Mouse (Mus musculus) hindbrain, embryonic 13.5 days (tissue): ENCODE results near the gene Gna11. TPM values are rescaled to one million over a fixed set of nuclear protein-coding genes. Genes with fewer than 3 reads are reported as not detected.

Experiments
- ATAC-seq: fragments of 200-750 bp; cut with Nextera tagmentation; 2 replicates; pipeline ENCODE4 v1.8.0; 2017; ENCODE audit warnings: moderate TSS enrichment; ENCODE audit not compliant: low FRiP score
- H3K27ac ChIP-seq: fragments of 300-500 bp; sonication (generic); 2 replicates; pipeline ENCODE4 v1.5.1; 2015; ENCODE audit warnings: inconsistent platforms, mild to moderate bottlenecking, moderate library complexity
- H3K27me3 ChIP-seq: fragments of 300-500 bp; sonication (generic); 2 replicates; pipeline ENCODE4 v1.6.1; 2015; ENCODE audit warnings: mild to moderate bottlenecking, inconsistent platforms
- H3K36me3 ChIP-seq: fragments of 300-500 bp; sonication (generic); 2 replicates; pipeline ENCODE4 v1.6.1; 2015; ENCODE audit warnings: mild to moderate bottlenecking, inconsistent platforms
- H3K4me1 ChIP-seq: fragments of 300-500 bp; sonication (generic); replicated peaks from 2 replicates; pipeline ENCODE4 v1.6.1; 2015; ENCODE audit warnings: inconsistent platforms
- H3K4me2 ChIP-seq: fragments of 300-500 bp; sonication (generic); 2 replicates; pipeline ENCODE4 v1.6.1; 2015; ENCODE audit warnings: inconsistent platforms, mild to moderate bottlenecking, moderate library complexity
- H3K4me3 ChIP-seq: fragments of 300-500 bp; sonication (generic); 2 replicates; pipeline ENCODE4 v1.5.1; 2015; ENCODE audit warnings: mild to moderate bottlenecking, inconsistent platforms
- H3K9ac ChIP-seq: fragments of 300-500 bp; sonication (generic); 2 replicates; pipeline ENCODE4 v1.6.1; 2015; ENCODE audit warnings: mild to moderate bottlenecking, inconsistent platforms
- H3K9me3 ChIP-seq: fragments of 300-500 bp; sonication (generic); 2 replicates; pipeline ENCODE4 v1.6.1; 2016; ENCODE audit warnings: inconsistent platforms
- WGBS: fragments of 180-500 bp; shearing (Covaris S2); methylation state at CpG from one replicate; pipeline ENCODE4 v1.1.7; 2015; 5-methylcytosine and 5-hydroxymethylcytosine counted together
- polyA plus RNA-seq: library from polyadenylated mRNA; unstranded; fragments of >200 nt; fragmentation: Nextera tagmentation; extraction: Ambion mirVana; gene quantifications from 2 replicates; pipeline ENCODE4 v1.2.1, GENCODE M21; 2015

Gene Gna11
- polyA plus RNA-seq, 1 experiment from 2014 or later = 79.8 TPM

DNA sequence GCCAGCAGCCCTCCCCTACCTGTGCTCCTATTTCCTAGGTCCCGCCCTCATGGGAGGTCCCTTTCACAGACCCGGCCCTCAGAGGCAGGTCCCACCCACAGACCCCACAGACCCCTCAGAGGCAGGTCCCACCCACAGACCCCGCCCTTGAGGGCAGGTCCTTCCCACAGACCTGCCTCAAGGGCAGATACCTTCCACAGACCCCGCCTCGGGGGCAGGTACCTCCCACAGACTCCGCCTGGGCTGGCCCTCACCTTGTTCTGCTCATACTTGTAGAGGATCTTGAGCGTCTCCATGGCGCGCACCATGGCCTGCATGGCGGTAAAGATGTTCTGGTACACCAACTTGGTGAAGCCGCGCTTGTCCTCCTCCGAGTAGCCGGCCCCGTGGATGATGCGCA is 10.2 kb downstream of the Gna11 start:
- 70% methylated on average over 16 of the region's 16 CpGs for WGBS
- no peak overlapping the region for H3K4me2 ChIP-seq
- peaks cover 63% of the 10 kb centered on the region for H3K36me3 ChIP-seq
- H3K4me3 ChIP-seq = no peak overlapping the region
- H3K9me3 ChIP-seq = no peaks in the 10 kb centered on the region
- H3K9ac ChIP-seq = no peak overlapping the region
- no peak for ATAC-seq
- peaks cover 7% of the 10 kb centered on the region for H3K4me1 ChIP-seq
- no peak overlapping the region for H3K27ac ChIP-seq
- H3K27me3 ChIP-seq = no peaks in the 10 kb centered on the region

DNA sequence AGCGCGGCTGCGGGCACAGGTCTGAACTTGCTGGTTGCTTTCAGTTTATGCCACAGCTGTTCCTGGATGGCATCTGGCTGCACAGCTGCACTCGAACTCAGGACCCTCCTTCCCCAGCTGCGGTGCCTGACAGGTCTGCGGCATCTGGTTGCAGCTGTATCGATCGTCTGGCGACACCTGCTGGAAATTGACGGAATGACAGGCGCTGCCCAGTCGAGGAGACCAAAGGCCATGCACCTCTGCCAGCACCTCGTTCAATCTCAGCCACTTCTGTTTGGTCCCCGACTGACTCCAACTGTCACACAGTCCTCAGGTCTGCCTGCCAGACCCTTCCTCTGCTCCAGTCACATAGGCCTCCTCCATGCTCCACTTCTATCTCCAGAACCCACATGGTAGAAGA is 18.2 kb downstream of the Gna11 start:
- Histone ChIP-seq H3K27ac (no peak overlapping the region), H3K9me3 (no peaks in the 10 kb centered on the region), H3K4me1 (no peaks in the 10 kb centered on the region), H3K9ac (no peak overlapping the region), H3K4me3 (no peak overlapping the region), H3K4me2 (no peak overlapping the region), H3K36me3 (peaks cover 37% of the 10 kb centered on the region), H3K27me3 (peaks cover 17% of the 10 kb centered on the region)
- 14% methylated on average over 14 of the region's 14 CpGs for WGBS
- ATAC-seq = peak; percentile 58

DNA sequence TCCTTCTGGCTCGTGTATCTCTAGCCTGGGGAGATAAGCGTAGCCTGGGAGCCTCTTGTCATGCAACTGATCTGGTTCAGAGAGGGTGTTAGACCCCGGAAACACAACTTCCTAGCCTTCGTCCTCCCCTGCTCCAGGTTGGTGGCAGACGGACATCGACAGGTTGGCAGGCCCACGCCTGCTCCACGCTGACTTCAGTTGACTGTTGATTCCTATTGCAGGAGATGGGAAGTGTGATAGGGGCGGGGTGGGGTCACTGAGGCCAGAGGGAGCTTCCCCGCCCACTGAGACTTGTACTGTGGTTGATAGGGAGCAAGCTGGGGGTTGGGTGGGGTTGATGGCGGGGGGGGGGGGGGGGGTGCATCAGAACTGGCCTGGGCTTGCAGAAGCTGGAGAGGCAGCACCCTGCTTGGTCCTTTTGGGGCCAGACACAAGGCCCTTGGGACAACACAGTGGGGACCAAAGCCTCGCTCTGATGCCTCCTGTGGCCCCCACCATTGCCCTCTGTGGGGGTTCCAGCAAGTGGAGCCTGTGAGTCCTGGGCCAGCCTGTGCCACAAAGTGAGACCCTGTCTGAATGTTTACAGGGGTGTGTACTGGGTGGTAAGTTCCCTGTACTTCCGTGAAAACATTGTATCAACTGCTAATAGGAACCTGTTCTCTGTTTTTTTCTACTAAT is 19.8 kb downstream of the Gna11 start:
- WGBS = 77% methylated on average over 12 of the region's 13 CpGs
- no peaks in the 10 kb centered on the region for H3K9me3 ChIP-seq
- H3K36me3 ChIP-seq = peaks cover 21% of the 10 kb centered on the region
- H3K9ac ChIP-seq = no peak overlapping the region
- H3K4me1 ChIP-seq = no peaks in the 10 kb centered on the region
- H3K27me3 ChIP-seq = peaks cover 17% of the 10 kb centered on the region
- no peak overlapping the region for H3K27ac ChIP-seq
- ATAC-seq = no peak
- no peak overlapping the region for H3K4me2 ChIP-seq
- H3K4me3 ChIP-seq = no peak overlapping the region

GRCm38 (mm10) chr10:81524051-81524605 is 20.9 kb downstream of the Gna11 start, which contains the start of gene Gna15:
TSS of gene Gna15 (minus strand) at chr10:81524225.
- H3K36me3 ChIP-seq = peaks cover 11% of the 10 kb centered on the region
- no peak within 1 kb of the TSS; the same call in 1 of the 2 replicates for H3K9ac ChIP-seq
- no peak within 1 kb of the TSS for H3K4me2 ChIP-seq
- no peak for ATAC-seq
- H3K9me3 ChIP-seq = no peaks in the 10 kb centered on the region
- H3K27me3 ChIP-seq = peaks cover 17% of the 10 kb centered on the region
- H3K4me1 ChIP-seq = no peaks in the 10 kb centered on the region
- WGBS = 33% methylated on average over 9 of the region's 9 CpGs
- no peak within 1 kb of the TSS for H3K4me3 ChIP-seq
- H3K27ac ChIP-seq = no peak within 1 kb of the TSS

DNA sequence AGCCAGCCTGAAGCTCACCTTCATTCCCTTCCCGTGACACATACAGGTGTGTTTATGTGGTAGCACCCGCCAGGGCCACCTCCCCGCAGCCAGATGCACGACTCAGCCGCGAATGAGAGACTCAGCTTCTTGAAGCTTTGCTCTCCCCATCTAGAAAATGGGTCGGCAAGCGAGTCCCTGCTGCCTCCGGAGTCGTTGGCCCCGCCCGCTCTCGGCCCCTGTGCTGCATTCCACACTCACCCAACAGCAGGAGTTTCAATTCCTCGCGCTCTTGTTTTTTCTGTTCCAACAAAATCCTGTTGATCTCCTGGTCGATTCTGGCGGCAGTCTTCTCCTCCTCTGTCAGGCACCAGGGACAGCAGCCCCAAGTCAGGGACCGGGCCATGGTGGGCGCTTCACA is 21.4 kb downstream of the Gna11 start:
- no peaks in the 10 kb centered on the region for H3K9me3 ChIP-seq
- peaks cover 17% of the 10 kb centered on the region for H3K27me3 ChIP-seq
- H3K27ac ChIP-seq = no peak overlapping the region
- no peaks in the 10 kb centered on the region for H3K4me1 ChIP-seq
- no peak overlapping the region for H3K4me2 ChIP-seq
- WGBS = 28% methylated on average over 19 of the region's 19 CpGs
- H3K4me3 ChIP-seq = no peak overlapping the region
- H3K9ac ChIP-seq = no peak overlapping the region; the same call in 1 of the 2 replicates
- ATAC-seq = no peak
- peaks cover 5% of the 10 kb centered on the region for H3K36me3 ChIP-seq

DNA sequence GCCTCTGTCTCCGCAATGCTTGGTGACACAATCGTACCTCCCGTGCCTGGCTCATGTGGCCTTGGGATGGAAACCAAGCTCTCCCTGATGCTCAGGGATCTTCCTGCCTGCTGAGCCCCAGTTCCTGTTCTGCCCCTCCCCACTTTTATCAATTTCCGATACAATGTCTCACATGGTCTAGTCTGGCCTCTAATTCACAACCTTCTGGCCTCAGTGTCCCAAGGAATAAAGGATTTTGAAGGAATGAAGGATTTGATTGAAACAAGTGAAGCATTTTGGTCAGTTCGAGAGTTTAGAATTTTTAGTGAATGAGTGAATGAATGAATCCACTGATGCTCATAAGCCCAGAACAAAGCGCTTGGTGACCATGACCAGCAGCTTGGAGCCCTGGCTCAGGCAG is 21.8 kb downstream of the Gna11 start:
- Histone ChIP-seq H3K27me3 (peaks cover 17% of the 10 kb centered on the region), H3K9ac (no peak overlapping the region), H3K4me3 (no peak overlapping the region), H3K36me3 (peaks cover 2% of the 10 kb centered on the region; the same call in 1 of the 2 replicates), H3K4me2 (no peak overlapping the region), H3K9me3 (no peaks in the 10 kb centered on the region), H3K4me1 (no peaks in the 10 kb centered on the region), H3K27ac (no peak overlapping the region)
- no peak for ATAC-seq
- 79% methylated on average over 6 of the region's 6 CpGs for WGBS

- H3K27me3 ChIP-seq = peaks cover 25% of the 10 kb centered on the region
- H3K4me3 ChIP-seq = no peak overlapping the region
- no peak overlapping the region for H3K9ac ChIP-seq
- no peak for ATAC-seq
- H3K4me2 ChIP-seq = no peak overlapping the region
- H3K4me1 ChIP-seq = no peaks in the 10 kb centered on the region
- H3K36me3 ChIP-seq = no peaks in the 10 kb centered on the region
- 76% methylated on average over 3 of the region's 3 CpGs for WGBS
- no peaks in the 10 kb centered on the region for H3K9me3 ChIP-seq
- no peak overlapping the region for H3K27ac ChIP-seq
Measured at GRCm38 (mm10) chr10:81519978-81520365, 25.0 kb downstream of the Gna11 start.

DNA sequence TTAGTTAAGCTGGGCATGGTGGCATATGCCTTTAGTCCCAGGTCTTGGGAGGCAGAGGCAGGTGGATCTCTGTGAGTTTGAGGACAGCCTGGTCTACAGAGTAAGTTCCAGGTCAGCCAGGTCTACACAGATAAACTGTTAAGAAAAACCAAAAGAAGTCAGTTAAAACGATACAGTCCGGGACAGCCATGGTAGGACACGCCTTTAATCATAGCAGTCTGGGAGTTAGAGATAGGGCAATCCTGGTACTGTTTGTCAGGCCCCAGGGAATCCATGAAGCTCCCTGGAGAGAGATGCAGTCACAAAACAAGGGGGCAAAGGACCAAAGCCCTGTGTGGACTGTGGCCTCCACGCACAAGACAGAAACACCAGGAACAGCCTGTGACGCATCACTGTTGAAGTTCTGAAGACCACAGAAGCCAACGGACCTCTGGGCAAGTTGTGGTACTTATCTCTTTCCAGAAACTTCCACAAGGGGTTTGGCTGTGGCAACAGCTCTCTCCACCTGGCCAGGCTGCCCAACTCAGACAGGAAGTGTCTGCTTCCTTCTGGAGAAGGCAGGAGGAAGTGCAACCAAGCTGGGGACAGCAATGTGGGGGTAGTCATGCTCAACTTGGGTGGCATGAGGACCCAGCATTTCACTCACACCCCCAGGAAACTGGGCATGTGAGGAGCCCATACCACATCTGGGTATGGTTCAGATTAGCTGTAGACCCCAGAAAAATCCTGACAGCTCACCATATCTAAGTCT is 25.6 kb downstream of the Gna11 start:
- no peaks in the 10 kb centered on the region for H3K4me1 ChIP-seq
- H3K36me3 ChIP-seq = no peaks in the 10 kb centered on the region
- no peak overlapping the region for H3K4me3 ChIP-seq
- H3K9ac ChIP-seq = no peak overlapping the region
- no peaks in the 10 kb centered on the region for H3K9me3 ChIP-seq
- WGBS = 85% methylated on average over 6 of the region's 6 CpGs
- H3K4me2 ChIP-seq = no peak overlapping the region
- no peak overlapping the region for H3K27ac ChIP-seq
- peaks cover 19% of the 10 kb centered on the region for H3K27me3 ChIP-seq
- no peak for ATAC-seq

- 18% methylated on average over 4 of the region's 4 CpGs for WGBS
Measured at GRCm38 (mm10) chr10:81518546-81518945, 26.4 kb downstream of the Gna11 start.

DNA sequence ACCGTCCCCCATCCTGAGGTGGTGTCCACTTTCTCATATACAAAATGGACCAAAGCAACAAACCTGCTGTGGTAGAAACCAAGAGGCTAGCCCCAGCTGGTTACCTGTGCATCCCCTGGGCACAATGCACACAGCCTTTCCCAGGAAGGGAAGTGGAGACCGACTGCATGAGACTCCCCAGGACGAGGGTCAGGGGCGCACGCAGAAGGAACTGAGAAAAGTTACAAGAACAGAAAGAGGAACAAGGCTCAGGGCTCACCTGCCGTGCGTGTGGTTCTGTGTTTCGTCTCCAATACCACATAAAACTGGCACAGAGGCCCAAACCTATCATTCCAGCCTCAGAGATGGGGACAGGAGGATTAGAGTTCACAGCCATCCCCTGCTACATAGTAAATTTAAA is 27.8 kb downstream of the Gna11 start:
- Histone ChIP-seq H3K9ac (no peak overlapping the region), H3K9me3 (peaks cover 5% of the 10 kb centered on the region; the same call in 1 of the 2 replicates), H3K4me1 (no peaks in the 10 kb centered on the region), H3K27me3 (peaks cover 24% of the 10 kb centered on the region), H3K4me2 (no peak overlapping the region), H3K27ac (no peak overlapping the region), H3K4me3 (no peak overlapping the region), H3K36me3 (no peaks in the 10 kb centered on the region)
- no peak for ATAC-seq
- 82% methylated on average over 8 of the region's 8 CpGs for WGBS

More at GRCm38 (mm10) chr10:81518546-81518945, 26.4 kb downstream of the Gna11 start:
- no peak for ATAC-seq
- peaks cover 12% of the 10 kb centered on the region for H3K27me3 ChIP-seq
- H3K4me1 ChIP-seq = no peaks in the 10 kb centered on the region
- H3K4me2 ChIP-seq = no peak overlapping the region
- peaks cover 4% of the 10 kb centered on the region; the same call in 1 of the 2 replicates for H3K9me3 ChIP-seq
- no peaks in the 10 kb centered on the region for H3K36me3 ChIP-seq
- no peak overlapping the region for H3K4me3 ChIP-seq
- no peak overlapping the region for H3K9ac ChIP-seq
- no peak overlapping the region for H3K27ac ChIP-seq

- 83% methylated on average over 5 of the region's 5 CpGs for WGBS
- Histone ChIP-seq H3K27ac (no peak overlapping the region), H3K9ac (no peak overlapping the region), H3K4me1 (no peaks in the 10 kb centered on the region), H3K4me2 (no peak overlapping the region), H3K9me3 (peaks cover 5% of the 10 kb centered on the region; the same call in 1 of the 2 replicates), H3K36me3 (no peaks in the 10 kb centered on the region), H3K27me3 (peaks cover 37% of the 10 kb centered on the region), H3K4me3 (no peak overlapping the region)
- ATAC-seq = no peak
Measured at GRCm38 (mm10) chr10:81513798-81514197, 31.2 kb downstream of the Gna11 start.

GRCm38 (mm10) chr10:81510246-81510810 is 34.7 kb downstream of the Gna11 start:
- H3K27me3 ChIP-seq = peaks cover 28% of the 10 kb centered on the region
- H3K27ac ChIP-seq = no peak overlapping the region
- no peaks in the 10 kb centered on the region for H3K4me1 ChIP-seq
- no peak overlapping the region for H3K4me2 ChIP-seq
- H3K9me3 ChIP-seq = peaks cover 5% of the 10 kb centered on the region; the same call in 1 of the 2 replicates
- H3K4me3 ChIP-seq = no peak overlapping the region
- whole genome bisulfite sequencing = 84% methylated on average over 14 of the region's 14 CpGs
- no peak for ATAC-seq
- H3K9ac ChIP-seq = no peak overlapping the region
- H3K36me3 ChIP-seq = no peaks in the 10 kb centered on the region
